Mouse (Mus musculus) cerebellum, adult 18-20 months (tissue): ENCODE measurements around the gene Wdr91.

Experiments
- DNase-seq, 2 experiments: peaks; one replicate each; pipeline ENCODE4 v3.0.0; 2021

The Wdr91 gene

GRCm38 (mm10) chr6:34910371-34911219, at the start of gene Wdr91:
Wdr91 (minus strand) TSS chr6:34910876.
- peak; percentile 86 to 95 for DNase-seq

- no peak for DNase-seq
Observed at GRCm38 (mm10) chr6:34959131-34959530, 48.5 kb upstream of the Wdr91 start.

DNA sequence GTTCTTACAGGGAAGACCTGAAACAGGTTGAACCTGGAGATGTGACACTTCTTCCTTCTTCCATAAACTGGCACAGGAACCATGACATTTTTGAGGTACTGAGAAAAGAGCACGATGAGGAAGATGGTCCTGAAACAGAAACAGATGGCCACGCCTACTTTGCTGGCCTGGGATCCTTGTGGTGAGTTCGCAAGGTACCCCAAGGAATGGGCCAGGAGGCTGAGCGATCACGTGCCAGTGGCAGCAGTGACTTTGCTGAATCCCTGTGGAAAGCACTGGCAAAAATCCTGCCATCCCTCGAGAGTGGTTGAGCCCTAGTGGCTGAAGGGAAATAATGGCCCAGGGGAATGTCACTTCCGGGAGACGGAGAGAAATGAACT, 45.2 kb upstream of the Wdr91 start:
- no peak for DNase-seq

- peak in 1 of 2 experiments; percentile 10 for DNase-seq
Observed at GRCm38 (mm10) chr6:34954926-34955861, 44.5 kb upstream of the Wdr91 start.

- no peak for DNase-seq
Observed at GRCm38 (mm10) chr6:34951956-34952667, 41.4 kb upstream of the Wdr91 start.

GRCm38 (mm10) chr6:34951518-34951917, 40.8 kb upstream of the Wdr91 start:
- no peak for DNase-seq

GRCm38 (mm10) chr6:34948461-34948860, 37.8 kb upstream of the Wdr91 start:
- no peak for DNase-seq

DNA sequence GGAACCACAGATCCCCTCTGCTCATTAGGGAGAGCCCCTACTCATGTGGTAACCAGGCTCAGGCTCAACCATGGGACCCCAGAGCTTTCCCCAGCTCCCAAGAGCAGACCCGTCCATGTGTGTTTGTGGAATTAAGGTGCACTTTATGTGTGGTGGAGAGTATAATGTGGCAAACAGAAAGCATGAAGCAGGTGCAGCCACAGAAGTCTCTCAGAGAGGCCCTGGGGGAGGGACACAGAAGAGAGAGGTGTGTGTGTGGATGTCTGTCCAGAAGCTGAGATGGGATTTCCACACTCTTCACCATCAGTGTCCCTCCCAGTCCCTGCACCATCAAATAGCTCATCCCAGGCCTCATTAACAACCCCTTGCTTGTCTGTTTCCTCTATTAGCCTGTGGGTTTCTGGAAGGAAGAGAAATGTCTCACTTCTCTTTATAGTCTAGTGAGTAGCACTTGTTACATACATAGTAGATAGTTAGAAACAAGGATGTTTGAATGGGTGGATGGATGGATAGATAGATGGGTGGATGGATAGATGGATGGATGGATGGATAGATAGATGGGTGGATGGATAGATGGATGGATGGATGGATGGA, 35.9 kb upstream of the Wdr91 start:
- no peak for DNase-seq

- DNase-seq: no peak
Observed at GRCm38 (mm10) chr6:34943499-34943898, 32.8 kb upstream of the Wdr91 start.

- DNase-seq: no peak
Observed at GRCm38 (mm10) chr6:34942446-34942845, 31.8 kb upstream of the Wdr91 start.

DNA sequence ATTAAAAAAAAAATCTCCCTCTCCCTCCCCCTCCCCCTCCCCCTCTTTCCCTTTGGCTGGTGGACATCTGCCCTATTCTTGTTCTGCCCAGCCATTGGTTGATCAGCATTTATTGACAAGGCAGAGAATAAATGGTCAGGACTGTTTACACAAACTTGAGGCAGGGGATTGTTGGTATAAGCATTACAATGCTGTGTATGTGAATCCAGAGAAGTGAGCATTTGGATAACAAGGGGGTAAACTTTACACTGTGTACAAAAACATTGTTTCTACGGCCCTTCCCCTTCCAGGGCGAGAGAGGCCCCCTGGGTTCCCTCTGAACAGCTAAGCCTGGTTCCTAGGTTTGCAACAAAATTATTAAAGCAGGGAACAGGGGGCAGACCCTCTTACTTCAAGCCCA, 30.8 kb upstream of the Wdr91 start:
- no peak for DNase-seq

DNA sequence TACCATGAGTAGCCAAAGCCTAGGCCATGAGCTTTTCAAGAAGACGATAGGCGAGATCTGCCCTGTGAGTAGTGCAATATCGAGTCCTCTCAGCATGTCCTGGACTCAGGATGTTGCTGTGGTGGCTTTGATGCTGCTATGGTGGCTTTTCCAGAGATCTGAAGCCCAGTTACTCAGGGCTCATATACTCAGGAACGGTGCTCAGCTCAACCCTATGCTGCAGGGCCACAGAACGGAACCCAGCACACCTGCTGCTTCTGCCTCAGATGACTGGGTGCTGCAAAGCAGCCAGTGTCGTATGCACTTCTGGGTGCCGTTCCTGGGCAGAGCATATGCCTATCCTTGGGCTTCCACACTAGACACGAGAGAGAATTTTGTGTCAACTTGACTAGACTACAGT, 28.8 kb upstream of the Wdr91 start:
- no peak for DNase-seq

DNA sequence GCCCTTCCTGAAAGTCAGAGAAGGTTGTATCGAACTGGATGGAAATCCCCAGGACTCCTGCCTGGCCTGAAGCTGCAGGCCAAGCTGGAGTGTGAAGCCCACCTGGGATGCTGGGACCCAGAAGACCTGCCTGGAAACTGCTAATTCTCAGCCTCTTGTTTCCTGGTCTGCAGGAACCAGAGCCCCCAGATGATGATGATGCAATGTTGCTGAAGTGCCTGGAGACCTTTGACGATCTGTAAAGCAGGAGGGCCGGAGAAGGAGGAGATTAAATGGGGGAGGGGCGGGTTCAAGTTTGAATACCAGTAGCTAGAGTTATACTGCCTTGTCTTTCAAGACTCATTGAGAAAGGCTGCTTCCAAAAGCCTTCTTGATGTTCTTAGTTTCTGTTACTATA, 28.3 kb upstream of the Wdr91 start:
- DNase-seq: no peak

GRCm38 (mm10) chr6:34938280-34938928, 27.7 kb upstream of the Wdr91 start:
- no peak for DNase-seq

DNA sequence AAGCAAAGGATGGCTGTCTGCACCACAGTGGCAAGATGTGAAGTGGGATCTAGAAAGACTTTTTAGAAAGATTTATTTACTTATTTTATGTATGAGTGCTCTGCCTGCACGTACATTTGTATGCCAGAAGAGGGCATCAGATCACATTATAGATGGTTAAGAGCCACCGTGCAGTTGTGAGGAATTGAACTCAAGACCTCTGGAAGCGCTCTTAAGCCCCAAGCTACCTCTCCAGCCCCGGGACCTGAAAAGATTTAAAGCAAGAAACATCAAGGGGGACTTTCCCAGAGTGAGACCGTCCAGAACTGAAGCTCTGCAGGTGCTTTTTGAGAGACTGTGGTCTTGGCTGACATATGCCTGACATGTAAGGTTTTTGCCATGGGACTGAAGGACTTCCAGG, 26.1 kb upstream of the Wdr91 start:
- no peak for DNase-seq

- DNase-seq: no peak
Observed at GRCm38 (mm10) chr6:34932633-34933032, 22.0 kb upstream of the Wdr91 start.

DNA sequence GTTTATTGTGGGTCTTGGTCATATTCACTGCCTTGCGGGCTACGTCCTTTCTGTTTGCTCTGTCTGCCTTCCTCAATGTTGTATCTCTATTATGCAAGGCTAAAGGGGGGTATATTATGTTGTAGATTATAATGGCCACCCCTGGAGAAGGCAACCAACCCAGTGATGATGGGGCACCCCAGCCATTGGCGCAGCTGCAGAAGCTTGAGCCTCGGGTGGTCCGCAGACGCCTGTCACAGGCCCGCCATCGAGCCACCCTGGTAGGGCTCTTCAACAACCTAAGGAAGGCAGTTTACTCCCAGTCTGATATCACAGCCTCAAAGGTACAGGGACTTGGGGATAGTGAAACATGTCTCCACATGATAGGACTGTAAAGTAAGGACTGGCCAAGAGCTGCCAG, 16.9 kb upstream of the Wdr91 start:
- no peak for DNase-seq

GRCm38 (mm10) chr6:34927156-34927555, 16.5 kb upstream of the Wdr91 start:
- DNase-seq: peak; percentile 70 to 76

GRCm38 (mm10) chr6:34921941-34922340, 11.3 kb upstream of the Wdr91 start:
- DNase-seq: no peak

GRCm38 (mm10) chr6:34920631-34921030, 10.0 kb upstream of the Wdr91 start:
- no peak for DNase-seq

DNA sequence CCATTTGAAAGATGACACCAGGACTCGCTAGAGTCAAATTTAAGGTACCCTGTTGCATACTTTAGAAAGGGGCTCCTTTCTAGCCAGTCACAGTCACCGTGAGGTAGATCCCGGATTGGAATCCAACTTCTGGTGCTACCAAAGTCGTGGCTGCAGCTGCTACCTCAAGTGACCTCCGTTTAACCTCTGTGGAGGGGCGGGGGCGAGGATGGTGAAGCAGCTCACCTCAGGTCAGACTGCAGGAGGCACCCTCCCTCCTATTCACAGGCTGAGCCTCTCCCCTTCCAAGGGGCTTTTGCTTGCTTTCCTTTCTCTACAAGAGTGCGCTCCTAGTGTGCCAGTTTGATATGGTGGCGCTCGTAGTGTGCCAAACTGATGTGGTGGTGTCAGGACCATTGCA, 9.3 kb upstream of the Wdr91 start, which contains the start of gene Stra8:
Gene Stra8 (plus strand): TSS at position 208 of the 400 bp plus-strand sequence.
- no peak for DNase-seq

- DNase-seq: no peak
Observed at GRCm38 (mm10) chr6:34919146-34919545, 8.5 kb upstream of the Wdr91 start.
